Mouse (Mus musculus) heart, adult 9 months (tissue): ENCODE measurements around the gene Kdelc1.

Source experiments
- DNase-seq, 2 experiments: peaks; one replicate each; pipeline ENCODE4 v3.0.0; 2022; ENCODE audit warnings: low spot score in 2 of 2

Kdelc1 gene

GRCm38 (mm10) chr1:44118239-44119054 is at the start of gene Kdelc1, which contains the start of gene Bivm:
Gene Kdelc1, minus strand, starts transcription at chr1:44118808.
Gene Bivm, plus strand, starts transcription at chr1:44118957.
- peak; percentile 94 to 95 for DNase-seq

- no peak for DNase-seq
These were observed 49.3 kb upstream of the Kdelc1 start for GRCm38 (mm10) chr1:44167859-44168383.

DNA sequence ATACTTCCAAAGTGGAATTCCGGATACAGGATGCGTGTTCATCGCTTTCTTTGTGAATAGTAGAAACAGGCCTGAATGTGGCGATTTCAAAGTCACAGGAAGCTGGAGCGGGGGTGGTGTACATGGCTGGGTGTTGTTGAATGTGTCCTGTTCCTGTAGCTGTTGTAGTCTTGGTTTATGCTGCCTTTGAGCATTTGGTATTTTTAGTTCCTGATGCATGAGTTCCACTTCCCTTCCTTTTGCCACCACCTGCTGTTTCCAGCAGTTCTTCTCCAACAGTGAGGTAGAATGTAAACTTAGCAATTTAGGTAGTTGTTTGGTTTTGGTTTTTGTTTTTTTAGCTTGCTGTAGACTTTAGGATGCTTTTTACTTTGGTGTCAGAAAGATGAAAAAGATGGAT is 43.8 kb upstream of the Kdelc1 start:
- DNase-seq = no peak

DNA sequence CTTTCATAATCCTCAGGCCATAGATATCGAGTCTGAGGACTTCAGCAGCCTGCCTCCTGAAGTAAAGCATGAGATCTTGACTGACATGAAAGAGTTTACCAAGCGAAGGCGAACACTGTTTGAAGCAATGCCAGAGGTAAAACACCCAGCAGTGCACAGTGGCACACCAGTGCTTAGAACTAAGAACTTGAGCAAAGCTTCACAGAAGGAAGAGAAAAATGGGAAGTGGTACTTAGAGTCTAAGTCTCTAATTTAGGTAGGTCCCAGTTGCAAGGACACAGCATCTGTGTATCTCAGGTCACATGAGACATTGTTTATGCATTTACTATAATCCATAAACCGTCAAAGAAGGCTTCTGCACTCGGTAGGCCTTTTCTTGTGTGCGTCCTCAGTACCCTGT is 43.2 kb upstream of the Kdelc1 start:
- DNase-seq = no peak

DNA sequence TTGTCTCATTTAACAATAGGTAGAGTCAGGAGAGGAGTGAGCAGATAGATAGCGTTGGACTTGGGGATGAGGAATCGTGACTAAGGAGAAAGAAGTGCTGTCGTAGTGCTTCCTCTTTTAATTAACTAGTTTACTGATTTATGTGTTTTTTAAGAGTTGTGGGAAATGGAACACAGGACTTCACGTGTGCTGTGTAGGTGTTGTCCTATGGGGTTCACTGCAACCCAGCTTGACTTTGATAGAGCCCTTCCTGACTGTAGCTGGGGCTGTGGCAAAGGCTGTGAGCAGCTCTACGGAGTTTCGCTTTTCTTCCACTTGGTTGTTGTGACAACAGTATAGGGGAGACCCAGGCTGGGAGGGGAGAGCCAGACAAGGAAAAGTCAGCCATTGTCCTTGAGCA is 39.7 kb upstream of the Kdelc1 start:
- DNase-seq = no peak

DNA sequence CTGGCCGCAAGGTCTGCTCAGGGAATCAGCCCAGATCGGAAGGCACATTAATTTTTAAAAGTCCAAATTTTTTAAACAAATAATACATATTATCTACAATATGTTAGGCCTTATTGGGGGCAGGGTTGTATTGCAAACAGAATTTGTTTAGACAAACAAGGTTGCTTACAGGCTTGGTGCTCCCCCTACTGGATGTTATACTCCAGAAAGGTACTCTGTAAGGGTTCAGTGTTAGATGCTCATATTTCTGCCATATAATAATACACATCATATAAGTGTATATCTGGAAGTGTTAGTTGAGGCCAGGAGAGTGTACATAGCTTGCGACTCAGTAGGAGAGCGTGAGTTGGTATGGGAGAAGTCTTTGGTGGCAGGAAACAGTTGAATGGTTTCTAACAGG is 36.7 kb upstream of the Kdelc1 start:
- DNase-seq = no peak

DNA sequence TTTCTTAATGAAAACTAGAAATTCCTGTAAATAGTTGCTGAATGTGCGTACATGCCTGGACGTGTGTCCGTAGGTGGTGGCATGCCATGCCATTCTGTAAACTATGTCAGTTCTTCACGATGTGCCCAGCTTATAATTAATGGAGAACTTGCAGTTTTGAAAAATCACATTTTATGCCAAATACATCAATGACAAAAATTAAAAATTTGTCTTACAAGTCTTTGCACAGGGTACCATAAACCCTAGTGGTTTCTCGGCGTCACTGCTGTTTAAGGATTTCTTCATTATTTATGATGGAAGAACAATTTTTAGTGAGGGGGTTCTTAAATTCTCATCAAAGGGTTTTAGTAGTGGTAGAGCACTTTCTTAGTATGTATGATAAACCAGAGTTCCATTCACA is 30.1 kb upstream of the Kdelc1 start:
- DNase-seq = no peak

DNA sequence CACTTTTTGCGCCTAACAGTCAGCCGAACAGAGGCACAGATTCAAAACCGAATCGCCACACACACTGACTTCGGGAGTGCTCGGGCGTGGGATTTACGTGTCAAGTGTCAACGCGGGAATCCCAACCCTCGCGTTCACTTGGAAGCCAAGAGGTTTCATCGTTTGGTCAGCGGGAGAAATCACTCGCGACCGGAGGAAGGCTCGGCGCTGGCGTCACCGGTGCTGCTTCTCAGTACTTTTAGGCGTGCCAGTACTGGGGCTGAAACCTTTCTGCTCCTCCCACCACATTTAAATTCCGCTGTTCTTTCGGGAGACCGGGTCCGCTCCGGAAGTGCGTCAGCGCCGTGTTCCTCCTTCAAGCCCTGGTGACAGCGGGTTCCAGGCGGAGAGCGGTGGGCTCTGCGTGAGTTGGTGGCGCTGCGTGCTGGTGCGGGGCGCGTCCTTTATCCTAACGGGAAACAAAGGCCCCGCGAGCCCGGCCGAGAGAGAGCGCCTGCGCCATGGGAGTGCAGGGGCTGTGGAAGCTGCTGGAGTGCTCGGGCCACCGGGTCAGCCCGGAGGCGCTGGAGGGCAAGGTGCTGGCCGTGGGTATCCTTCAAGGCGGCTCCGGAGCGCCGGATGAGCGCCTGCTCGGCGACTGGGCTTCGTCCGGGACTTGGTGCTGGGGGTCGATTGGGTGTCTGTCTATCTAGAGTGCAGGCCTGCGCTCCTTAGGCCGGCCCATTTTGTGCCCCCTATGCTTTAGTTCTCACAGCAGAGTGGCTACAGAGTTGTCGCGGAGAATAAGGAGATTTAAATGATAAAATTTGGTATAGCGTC is 29.2 kb upstream of the Kdelc1 start, which contains the start of gene Ercc5:
Gene Ercc5 (plus strand): TSS at position 182 of the 819 bp plus-strand sequence.
- peak; percentile 91 to 94 for DNase-seq

GRCm38 (mm10) chr1:44142747-44143146 is 24.1 kb upstream of the Kdelc1 start:
- DNase-seq = peak in 1 of 2 experiments; percentile 10

GRCm38 (mm10) chr1:44140232-44140631 is 21.6 kb upstream of the Kdelc1 start:
- no peak for DNase-seq

DNA sequence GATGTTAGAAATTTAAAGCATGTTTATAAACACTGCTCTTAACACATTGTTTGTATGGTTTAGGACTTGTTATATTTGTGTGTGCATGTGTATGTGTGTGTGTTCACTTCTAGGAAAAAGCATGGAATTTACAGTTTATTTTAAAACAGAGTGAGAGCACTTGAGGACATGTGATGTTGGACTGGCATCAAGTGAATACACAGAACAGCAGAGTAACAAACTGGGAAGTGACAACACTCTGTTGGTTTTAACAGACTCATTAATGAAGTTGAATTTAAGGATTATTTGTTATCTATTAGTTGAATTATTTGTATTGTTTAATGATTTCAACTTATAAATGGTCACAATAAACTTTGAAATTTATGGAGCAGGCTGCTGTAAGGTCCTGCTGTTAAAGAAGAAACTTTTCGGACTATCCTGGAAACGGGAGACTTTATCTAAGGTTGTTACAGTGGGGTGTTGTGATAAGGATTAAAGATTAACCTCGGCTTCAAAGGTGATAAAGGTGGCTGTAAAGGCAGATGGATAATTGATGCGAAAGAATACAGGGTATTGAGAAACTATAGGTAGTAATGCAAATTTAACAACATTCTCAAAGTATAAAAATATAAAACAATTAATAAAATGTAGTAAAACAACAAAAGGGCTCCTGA is 11.4 kb upstream of the Kdelc1 start:
- no peak for DNase-seq

- DNase-seq = no peak
These were observed 7.0 kb upstream of the Kdelc1 start for GRCm38 (mm10) chr1:44125590-44125989.

GRCm38 (mm10) chr1:44122256-44122655 is 3.6 kb upstream of the Kdelc1 start:
- DNase-seq = no peak

GRCm38 (mm10) chr1:44120074-44120406 is 1.4 kb upstream of the Kdelc1 start:
- DNase-seq = no peak

DNA sequence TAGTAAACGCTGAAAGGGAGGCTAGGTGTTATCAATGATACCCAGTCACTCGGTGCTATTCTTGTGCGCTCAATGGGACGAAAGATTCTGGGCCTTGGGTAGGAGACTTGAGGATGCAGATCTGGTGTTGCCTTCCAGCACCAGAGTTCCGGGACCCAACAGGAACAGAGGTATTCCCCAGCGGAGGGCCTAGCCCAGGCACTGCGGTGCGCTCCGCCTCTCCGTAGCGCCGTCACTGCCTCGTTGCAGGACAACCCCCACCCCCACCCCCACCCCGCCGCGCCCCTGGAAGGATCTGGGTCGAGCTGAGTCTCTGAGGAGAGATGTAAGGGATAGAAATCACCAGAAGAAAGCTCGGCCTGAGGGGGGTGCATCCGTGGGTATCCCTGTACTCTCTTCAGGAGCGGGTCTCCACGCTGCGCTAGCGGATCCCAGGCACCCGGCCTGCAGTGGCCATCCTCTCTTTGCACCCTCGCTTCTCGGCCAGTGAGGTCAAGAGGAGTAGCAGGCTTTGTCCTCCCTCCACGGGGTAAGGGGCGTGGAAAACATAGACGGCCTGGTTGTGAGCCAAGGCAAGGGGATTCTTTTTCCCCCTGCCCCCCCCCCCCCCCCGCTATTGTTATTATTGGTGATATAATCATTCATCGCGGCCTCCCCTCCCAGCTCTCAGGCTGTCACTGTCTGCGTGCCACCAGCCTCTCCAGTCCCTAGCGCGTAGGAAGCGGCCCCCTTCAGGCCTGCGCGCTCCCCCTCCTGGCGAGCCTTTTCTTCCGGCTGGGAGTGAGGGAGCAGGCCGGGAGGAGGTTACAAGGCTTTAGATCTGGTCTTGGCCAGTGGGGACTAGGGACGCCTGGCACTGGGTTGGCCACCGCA is 829 bp upstream of the Kdelc1 start:
- peak; percentile 78 to 81 for DNase-seq

DNA sequence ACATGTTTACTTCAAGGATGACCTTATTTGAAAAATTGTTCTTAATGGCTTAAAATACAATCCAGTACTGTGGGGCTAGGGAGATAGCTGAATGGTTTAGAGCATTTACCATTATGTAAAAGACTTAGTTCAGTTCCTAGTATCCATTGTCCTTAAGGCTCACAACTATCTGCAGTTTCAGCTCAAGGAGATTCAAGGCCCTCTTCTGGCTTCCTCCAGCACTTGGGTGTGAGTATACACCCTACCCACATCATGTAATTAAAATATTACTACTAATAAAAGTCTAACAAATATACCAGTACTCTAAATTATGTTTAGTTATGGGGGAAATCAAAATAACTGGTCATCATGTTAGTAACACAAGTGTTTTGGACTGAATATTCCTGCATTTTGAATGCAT is 1.0 kb downstream of the Kdelc1 start:
- no peak for DNase-seq

DNA sequence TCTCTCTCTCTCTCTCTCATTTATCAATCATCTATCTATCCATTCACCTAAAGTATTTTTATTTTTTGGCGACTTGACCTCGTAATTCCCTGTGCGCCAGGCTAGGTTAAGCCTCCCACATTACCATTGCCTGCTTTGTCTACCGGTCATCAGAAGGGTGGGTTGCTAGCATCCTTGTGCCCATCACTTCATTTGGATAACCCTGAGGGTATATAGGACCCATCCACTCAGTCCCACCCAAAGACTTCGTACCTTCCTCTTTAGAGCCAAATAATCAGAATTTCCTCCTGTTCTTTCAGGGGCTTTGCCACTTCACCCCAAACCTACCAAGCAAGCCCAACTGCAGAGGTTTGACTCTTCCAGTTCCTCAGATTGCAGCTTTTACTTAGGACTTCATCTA is 15.7 kb downstream of the Kdelc1 start:
- peak in 1 of 2 experiments; percentile 2 for DNase-seq

GRCm38 (mm10) chr1:44102259-44102717 is 16.3 kb downstream of the Kdelc1 start, which contains the start of gene Tex30:
Gene Tex30, minus strand, starts transcription at chr1:44102441.
- peak; percentile 91 to 93 for DNase-seq

- DNase-seq = peak; percentile 14 to 19
These were observed 17.0 kb downstream of the Kdelc1 start for GRCm38 (mm10) chr1:44101448-44102225.

- peak in 1 of 2 experiments; percentile 9 for DNase-seq
These were observed 54.0 kb downstream of the Kdelc1 start for GRCm38 (mm10) chr1:44064625-44065024.
